Mouse (Mus musculus): ENCODE data around the gene Mall. TPM values are rescaled to one million over a fixed set of nuclear protein-coding genes. Genes with fewer than 3 reads are reported as not detected.

Mall gene
- 122 and 141 TPM in 2 replicates for polyA plus RNA-seq (2015; fragmentation: Nextera tagmentation; extraction: Ambion mirVana)

DNA sequence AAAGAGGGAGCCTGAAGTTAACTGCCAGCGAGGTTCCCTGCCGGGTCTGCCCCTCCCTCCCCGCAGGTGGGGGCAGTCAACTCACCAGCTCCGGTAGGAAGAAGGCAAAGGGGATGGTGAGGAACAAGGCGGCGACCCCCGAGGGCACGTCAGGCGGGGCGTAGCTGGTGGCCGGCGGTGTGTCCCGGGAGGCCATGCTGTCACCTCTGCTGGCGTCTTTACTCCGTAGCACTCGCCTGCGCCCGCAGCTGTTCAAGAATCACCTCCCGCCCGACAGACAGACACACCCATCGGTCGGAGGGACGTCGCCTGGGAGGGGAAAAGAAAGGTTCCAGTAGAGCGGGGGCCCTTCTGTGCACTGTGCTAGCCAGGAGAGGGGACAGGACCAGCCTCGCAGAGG lies at the start of gene Mall:
TSS of gene Mall (minus strand) at position 262 of the 400 bp plus-strand sequence.
- WGBS, result under 1% methylated on average over 26 of the region's 26 CpGs
- no peaks in the 10 kb centered on the region for H3K27me3 ChIP-seq (replicated peaks; ENCODE audit: control insufficient read depth, insufficient read depth, low read length)
- H3K4me2 ChIP-seq (replicated peaks; ENCODE audit: low read depth), result peak within 1 kb of the TSS; percentile 68
- peak within 1 kb of the TSS; percentile 47 for H3K4me3 ChIP-seq (ENCODE audit: low read depth, low read length)
- no peaks in the 10 kb centered on the region for H3K9me3 ChIP-seq (ENCODE audit: control insufficient read depth)
- H3K4me1 ChIP-seq (replicated peaks; ENCODE audit: control insufficient read depth, insufficient read depth, low read length), result 0 out of 2 replicates have a peak, but pooled peaks cover 6% of the 10 kb centered on the region
- peak; percentile 55 for ATAC-seq
- H3K27ac ChIP-seq (ENCODE audit: low read depth, low read length), result peak within 1 kb of the TSS; percentile 96
- no peaks in the 10 kb centered on the region; the same call in 1 of the 2 replicates for H3K36me3 ChIP-seq (ENCODE audit: control insufficient read depth, insufficient read depth)
- no peak for TF ChIP-seq CTCF (IDR thresholded peaks at IDR 0.05; ENCODE audit: low read depth)
- peak within 1 kb of the TSS; percentile 55 for H3K9ac ChIP-seq (ENCODE audit: low read depth, low read length)

DNA sequence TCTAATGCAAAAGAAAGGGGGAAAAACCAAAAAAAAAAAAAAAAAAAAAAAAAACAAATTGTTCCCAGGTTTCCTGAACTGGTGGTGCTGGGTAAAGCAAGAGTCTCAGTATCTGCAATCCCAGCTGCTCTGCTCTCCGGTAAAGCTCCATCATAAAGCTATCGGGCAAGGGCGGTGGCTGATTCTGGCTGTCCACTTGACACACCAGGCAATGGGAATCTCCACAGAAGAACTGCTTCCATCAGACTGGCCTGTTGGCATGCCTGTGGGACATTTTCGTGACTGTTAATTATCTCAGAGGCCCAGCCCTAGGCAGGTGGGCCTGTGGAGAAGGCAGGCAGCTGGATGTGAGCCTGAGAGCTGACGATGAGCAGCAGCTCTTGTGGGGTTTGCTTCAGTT lies 48.7 kb upstream of the Mall start:
- Histone ChIP-seq H3K9me3 (ENCODE audit: control insufficient read depth) (no peaks in the 10 kb centered on the region), H3K4me2 (replicated peaks; ENCODE audit: low read depth) (no peak overlapping the region), H3K4me3 (ENCODE audit: low read depth, low read length) (no peak overlapping the region), H3K36me3 (ENCODE audit: control insufficient read depth, insufficient read depth) (no peaks in the 10 kb centered on the region; the same call in 1 of the 2 replicates), H3K27me3 (replicated peaks; ENCODE audit: control insufficient read depth, insufficient read depth, low read length) (no peaks in the 10 kb centered on the region), H3K27ac (ENCODE audit: low read depth, low read length) (no peak overlapping the region), H3K4me1 (replicated peaks; ENCODE audit: control insufficient read depth, insufficient read depth, low read length) (no peaks in the 10 kb centered on the region), H3K9ac (ENCODE audit: low read depth, low read length) (no peak overlapping the region)
- no peak for ATAC-seq
- 83% methylated on average over 5 of the region's 5 CpGs for WGBS
- no peak for TF ChIP-seq CTCF (IDR thresholded peaks at IDR 0.05; ENCODE audit: low read depth)

DNA sequence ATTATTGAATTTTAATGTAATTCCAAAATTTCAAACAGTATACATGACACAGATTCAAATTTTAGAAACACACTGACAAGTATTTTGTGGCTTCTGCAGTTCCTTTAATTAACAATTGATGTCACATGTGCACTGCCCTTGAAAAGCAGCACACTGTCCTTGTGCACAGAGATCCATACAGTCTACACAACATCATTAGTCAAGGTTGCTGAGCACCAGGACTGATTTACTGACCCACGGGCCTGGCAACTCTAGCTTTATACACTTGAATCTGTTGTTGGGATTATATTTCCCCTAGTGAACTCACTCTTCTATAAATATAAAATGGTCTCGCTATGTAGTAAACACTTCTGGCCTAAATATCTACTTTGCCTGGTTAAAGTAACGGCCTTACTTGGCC lies 45.3 kb upstream of the Mall start:
- no peaks in the 10 kb centered on the region; the same call in 1 of the 2 replicates for H3K36me3 ChIP-seq (ENCODE audit: control insufficient read depth, insufficient read depth)
- 78% methylated on average over 3 of the region's 3 CpGs for WGBS
- no peak overlapping the region for H3K9ac ChIP-seq (ENCODE audit: low read depth, low read length)
- H3K4me2 ChIP-seq (replicated peaks; ENCODE audit: low read depth), result no peak overlapping the region
- no peak for ATAC-seq
- no peak overlapping the region for H3K4me3 ChIP-seq (ENCODE audit: low read depth, low read length)
- no peak for TF ChIP-seq CTCF (IDR thresholded peaks at IDR 0.05; ENCODE audit: low read depth)
- H3K4me1 ChIP-seq (replicated peaks; ENCODE audit: control insufficient read depth, insufficient read depth, low read length), result no peaks in the 10 kb centered on the region
- H3K9me3 ChIP-seq (ENCODE audit: control insufficient read depth), result no peaks in the 10 kb centered on the region
- H3K27me3 ChIP-seq (replicated peaks; ENCODE audit: control insufficient read depth, insufficient read depth, low read length), result no peaks in the 10 kb centered on the region
- no peak overlapping the region for H3K27ac ChIP-seq (ENCODE audit: low read depth, low read length)

DNA sequence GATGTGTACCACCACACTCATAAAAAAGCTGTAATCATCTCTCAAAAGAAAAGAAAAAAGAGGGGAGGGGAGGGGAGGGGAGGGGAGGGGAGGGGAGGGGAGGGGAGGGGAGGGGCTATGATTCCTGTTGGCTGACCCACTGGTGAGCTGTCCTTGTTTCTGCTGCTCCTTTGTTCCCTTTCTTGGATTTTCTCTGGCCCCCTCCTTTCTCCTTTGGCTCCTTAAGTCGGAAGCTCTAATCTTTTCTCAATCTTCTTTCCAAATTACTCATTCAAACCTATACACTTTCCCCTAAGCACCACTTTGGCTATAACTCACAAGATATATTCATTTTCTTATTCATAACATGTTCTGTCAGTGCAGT lies 44.8 kb upstream of the Mall start:
- 44% methylated on average over 1 of the region's 1 CpGs for WGBS
- TF ChIP-seq CTCF (IDR thresholded peaks at IDR 0.05; ENCODE audit: low read depth), result no peak
- Histone ChIP-seq H3K4me1 (replicated peaks; ENCODE audit: control insufficient read depth, insufficient read depth, low read length) (no peaks in the 10 kb centered on the region), H3K36me3 (ENCODE audit: control insufficient read depth, insufficient read depth) (no peaks in the 10 kb centered on the region; the same call in 1 of the 2 replicates), H3K9me3 (ENCODE audit: control insufficient read depth) (no peaks in the 10 kb centered on the region), H3K4me3 (ENCODE audit: low read depth, low read length) (no peak overlapping the region), H3K4me2 (replicated peaks; ENCODE audit: low read depth) (no peak overlapping the region), H3K9ac (ENCODE audit: low read depth, low read length) (no peak overlapping the region), H3K27me3 (replicated peaks; ENCODE audit: control insufficient read depth, insufficient read depth, low read length) (no peaks in the 10 kb centered on the region), H3K27ac (ENCODE audit: low read depth, low read length) (no peak overlapping the region)
- ATAC-seq, result no peak

DNA sequence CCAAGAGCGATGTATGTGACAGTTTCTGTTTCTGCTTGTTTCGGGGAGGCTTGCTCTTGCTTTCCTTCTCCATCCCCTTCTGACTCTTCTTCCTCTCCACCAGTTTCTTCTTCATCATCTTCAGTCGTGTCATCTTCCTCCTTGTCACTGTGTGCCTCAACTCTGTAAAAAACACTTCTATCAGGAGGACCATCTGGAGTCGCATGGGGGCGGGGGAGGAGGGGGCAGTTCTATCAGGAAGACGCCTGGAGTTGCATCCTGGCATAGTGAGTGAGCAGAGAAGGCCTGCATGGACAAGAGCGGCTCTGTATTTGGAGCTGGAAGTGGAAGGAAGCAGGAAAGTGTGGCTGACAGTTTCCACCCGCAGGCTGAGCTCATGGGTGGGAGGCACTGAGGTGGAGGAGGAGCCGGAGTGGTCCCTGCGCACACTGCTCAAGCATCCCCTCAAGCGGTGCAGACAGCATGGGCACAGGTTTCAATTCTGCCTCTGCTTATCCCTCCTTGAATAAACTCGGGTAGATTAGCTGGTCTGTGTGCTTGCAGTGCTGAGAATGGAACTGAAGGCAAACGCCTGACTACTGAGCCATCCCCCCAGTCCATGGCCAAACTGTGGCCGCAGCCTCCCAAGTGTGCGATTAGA lies 44.3 kb upstream of the Mall start:
- Histone ChIP-seq H3K36me3 (ENCODE audit: control insufficient read depth, insufficient read depth) (no peaks in the 10 kb centered on the region; the same call in 1 of the 2 replicates), H3K9ac (ENCODE audit: low read depth, low read length) (no peak overlapping the region), H3K27me3 (replicated peaks; ENCODE audit: control insufficient read depth, insufficient read depth, low read length) (no peaks in the 10 kb centered on the region), H3K9me3 (ENCODE audit: control insufficient read depth) (no peaks in the 10 kb centered on the region), H3K4me1 (replicated peaks; ENCODE audit: control insufficient read depth, insufficient read depth, low read length) (no peaks in the 10 kb centered on the region), H3K4me3 (ENCODE audit: low read depth, low read length) (no peak overlapping the region), H3K27ac (ENCODE audit: low read depth, low read length) (no peak overlapping the region), H3K4me2 (replicated peaks; ENCODE audit: low read depth) (no peak overlapping the region)
- no peak for TF ChIP-seq CTCF (IDR thresholded peaks at IDR 0.05; ENCODE audit: low read depth)
- 67% methylated on average over 15 of the region's 15 CpGs for WGBS
- no peak for ATAC-seq

DNA sequence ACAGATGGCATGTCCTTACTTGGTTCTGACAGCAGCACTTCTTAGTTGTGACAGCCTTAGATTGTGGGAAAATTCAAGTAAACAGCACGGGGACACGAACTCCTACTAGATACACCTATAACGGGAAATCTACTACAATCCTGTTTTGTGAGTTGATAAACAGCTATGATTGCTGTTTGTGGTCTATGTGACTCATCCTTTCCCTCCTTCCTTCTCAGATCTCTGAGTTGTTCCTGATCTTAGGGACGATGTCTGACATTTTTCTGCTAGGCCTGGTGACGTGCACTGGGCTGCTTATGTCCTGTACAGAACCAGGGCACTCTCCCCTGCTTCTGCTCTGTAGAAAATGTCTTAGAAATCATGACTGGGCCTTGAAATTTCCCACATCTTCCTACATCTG lies 31.9 kb upstream of the Mall start:
- H3K27ac ChIP-seq (ENCODE audit: low read depth, low read length), result no peak overlapping the region
- no peaks in the 10 kb centered on the region for H3K4me1 ChIP-seq (replicated peaks; ENCODE audit: control insufficient read depth, insufficient read depth, low read length)
- no peak for ATAC-seq
- no peaks in the 10 kb centered on the region for H3K9me3 ChIP-seq (ENCODE audit: control insufficient read depth)
- no peak overlapping the region for H3K4me2 ChIP-seq (replicated peaks; ENCODE audit: low read depth)
- H3K27me3 ChIP-seq (replicated peaks; ENCODE audit: control insufficient read depth, insufficient read depth, low read length), result no peaks in the 10 kb centered on the region
- no peak overlapping the region for H3K9ac ChIP-seq (ENCODE audit: low read depth, low read length)
- no peak overlapping the region for H3K4me3 ChIP-seq (ENCODE audit: low read depth, low read length)
- 92% methylated on average over 5 of the region's 5 CpGs for WGBS
- no peak for TF ChIP-seq CTCF (IDR thresholded peaks at IDR 0.05; ENCODE audit: low read depth)
- no peaks in the 10 kb centered on the region; the same call in 1 of the 2 replicates for H3K36me3 ChIP-seq (ENCODE audit: control insufficient read depth, insufficient read depth)
